Mouse (Mus musculus) heart, adult 2 months (tissue): ENCODE measurements around the gene Cd274. TPM values are rescaled to one million over a fixed set of nuclear protein-coding genes. Genes with fewer than 3 reads are reported as not detected.

ENCODE experiments used
- DNase-seq, 2 experiments: peaks; one replicate each; pipeline ENCODE4 v3.0.0; 2021
- H3K27ac ChIP-seq: fragments of 200-600 bp; 2 replicates; pipeline ENCODE4 v1.8.1; 2022
- H3K27me3 ChIP-seq: fragments of 200-500 bp; 2 replicates; pipeline ENCODE4 v1.6.1; 2012; ENCODE audit warnings: mild to moderate bottlenecking, low read length, inconsistent platforms, mixed read lengths; ENCODE audit not compliant: control insufficient read depth, insufficient read depth
- H3K36me3 ChIP-seq: fragments of 200-500 bp; 2 replicates; pipeline ENCODE4 v1.6.1; 2012; ENCODE audit warnings: low read length, inconsistent platforms; ENCODE audit not compliant: control insufficient read depth, insufficient read depth
- H3K4me1 ChIP-seq: fragments of 200-500 bp; 2 replicates; pipeline ENCODE4 v1.6.1; 2011; ENCODE audit warnings: low read length; ENCODE audit not compliant: control insufficient read depth, insufficient read depth
- H3K4me3 ChIP-seq: fragments of 200-600 bp; 2 replicates; pipeline ENCODE4 v1.8.1; 2022
- H3K79me2 ChIP-seq: fragments of 200-500 bp; replicated peaks from 2 replicates; pipeline ENCODE4 v1.6.1; 2012; ENCODE audit warnings: mild to moderate bottlenecking, inconsistent platforms, low read length, moderate library complexity, mixed read lengths; ENCODE audit not compliant: control insufficient read depth, insufficient read depth
- H3K9ac ChIP-seq: fragments of 200-500 bp; 2 replicates; pipeline ENCODE4 v1.6.1; 2012; ENCODE audit warnings: low read depth, mild to moderate bottlenecking, control low read depth, inconsistent platforms, low read length, mixed read lengths
- CTCF ChIP-seq: fragments of 200-600 bp; IDR thresholded peaks from 2 replicates; pipeline ENCODE4 v1.8.1; 2022; ENCODE audit warnings: antibody characterized with exemption, mild to moderate bottlenecking, moderate library complexity
- EP300 ChIP-seq: fragments of 200-500 bp; IDR thresholded peaks from 2 replicates; pipeline ENCODE4 v1.6.1; 2011; ENCODE audit warnings: low read depth, low read length, control low read depth; ENCODE audit not compliant: insufficient read depth
- POLR2A ChIP-seq: fragments of 200-500 bp; IDR thresholded peaks from 2 replicates; pipeline ENCODE4 v1.6.1; 2011; ENCODE audit warnings: mild to moderate bottlenecking, low read depth, low read length, control low read depth; ENCODE audit not compliant: insufficient read depth
- WGBS: fragments of 180-500 bp; shearing (Covaris S2); methylation state at CpG from one replicate; pipeline ENCODE4 v1.1.7; 2018; 5-methylcytosine and 5-hydroxymethylcytosine counted together
- intact Hi-C: fragments of 180-260 bp; cut with DNase I; formaldehyde crosslinking; loops from one replicate; pipeline ENCODE4 v1.15.1; 2025
- polyA plus RNA-seq: library from polyadenylated mRNA; depleted of rRNA; stranded (reverse); fragments of >200 nt; gene quantifications from 2 replicates; pipeline ENCODE4 v1.2.3, GENCODE M21; 2012
- total RNA-seq, 2 experiments: library from RNA; stranded (reverse); gene quantifications; 2 replicates each; pipeline ENCODE4 v1.2.3; 2021

The Cd274 gene
- total and polyA plus RNA-seq, 3 experiments = 1.8 to 5.4 (median 4.3) TPM

DNA sequence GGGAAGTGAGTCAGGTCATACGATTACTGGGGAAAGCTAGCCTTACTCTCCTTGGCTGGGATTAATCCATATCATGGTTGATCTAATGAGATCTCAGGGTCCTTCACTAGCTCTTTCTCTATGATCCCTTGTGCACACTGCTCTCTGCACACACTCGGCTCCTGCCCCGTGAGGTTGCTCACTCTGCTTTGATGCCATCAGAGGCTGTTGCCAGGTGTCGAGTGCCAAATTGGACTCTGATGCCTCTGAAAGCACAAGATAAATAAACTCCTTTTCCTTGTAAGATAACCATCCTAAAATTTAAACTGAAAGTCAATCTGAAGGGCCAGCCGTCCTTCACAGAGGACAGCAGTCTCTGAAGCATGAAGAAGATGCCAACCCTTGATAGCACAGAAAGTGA is 23.2 kb downstream of the Cd274 start:
- intact Hi-C loops = no loop called here
- Histone ChIP-seq H3K36me3 (no peaks in the 10 kb centered on the region), H3K4me1 (no peaks in the 10 kb centered on the region), H3K4me3 (no peak overlapping the region), H3K9ac (no peak overlapping the region), H3K27me3 (no peaks in the 10 kb centered on the region), H3K79me2 (no peaks in the 10 kb centered on the region), H3K27ac (no peak overlapping the region)
- DNase-seq = no peak
- WGBS = 81% methylated on average over 5 of the region's 5 CpGs
- TF ChIP-seq EP300 = no peak
- no peak for TF ChIP-seq POLR2A
- no peak for TF ChIP-seq CTCF

DNA sequence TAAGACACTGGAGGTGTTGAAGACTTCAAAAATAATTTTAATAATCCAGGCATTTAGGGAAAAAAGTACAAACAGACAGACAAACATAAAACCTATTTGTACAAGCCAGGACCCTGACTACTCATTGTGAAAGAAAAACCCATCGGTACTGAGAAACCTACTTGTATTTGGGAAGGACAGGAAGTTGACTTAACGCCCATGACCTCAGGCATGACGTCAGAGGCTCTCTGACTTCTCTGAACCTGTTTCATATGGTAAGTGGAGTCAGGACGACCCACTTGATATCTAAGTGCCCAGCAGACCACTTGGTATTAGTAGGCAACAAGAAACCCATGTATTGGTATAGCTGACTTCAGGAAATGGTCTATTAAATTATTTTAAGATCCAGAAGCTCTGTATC is 24.0 kb downstream of the Cd274 start:
- 35% methylated on average over 4 of the region's 4 CpGs for WGBS
- TF ChIP-seq EP300 = no peak
- no peak for TF ChIP-seq CTCF
- TF ChIP-seq POLR2A = no peak
- H3K27ac ChIP-seq = no peak overlapping the region

DNA sequence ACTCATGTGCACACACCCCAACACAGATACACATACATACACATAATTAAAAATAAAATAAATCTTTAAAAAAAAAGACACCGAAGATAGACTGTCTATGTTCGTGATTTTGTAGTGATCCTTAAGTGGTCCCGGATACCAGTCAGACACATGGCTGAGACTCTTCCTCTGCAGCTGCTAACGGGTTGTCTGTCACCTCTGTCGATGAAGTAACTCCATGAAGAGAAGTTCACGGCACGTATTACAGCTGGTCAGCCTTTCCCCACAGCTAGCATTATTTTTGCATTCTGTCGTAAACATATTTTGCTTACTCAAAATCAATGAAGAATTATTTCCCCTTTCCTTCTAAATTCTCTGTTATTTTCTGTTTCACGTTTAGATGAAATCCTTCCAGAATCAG is 26.1 kb downstream of the Cd274 start:
- WGBS = 82% methylated on average over 9 of the region's 9 CpGs
- H3K9ac ChIP-seq = no peak overlapping the region
- DNase-seq = no peak
- no peaks in the 10 kb centered on the region for H3K36me3 ChIP-seq
- no peaks in the 10 kb centered on the region for H3K27me3 ChIP-seq
- intact Hi-C loops = no loop called here
- no peaks in the 10 kb centered on the region for H3K4me1 ChIP-seq
- no peak overlapping the region for H3K4me3 ChIP-seq
- no peak overlapping the region for H3K27ac ChIP-seq
- H3K79me2 ChIP-seq = no peaks in the 10 kb centered on the region
- TF ChIP-seq EP300 (no peak), CTCF (no peak), POLR2A (no peak)

More for the DNA sequence above, 24.0 kb downstream of the Cd274 start:
- Histone ChIP-seq H3K79me2 (no peaks in the 10 kb centered on the region), H3K4me3 (no peak overlapping the region), H3K4me1 (no peaks in the 10 kb centered on the region), H3K9ac (no peak overlapping the region), H3K27me3 (no peaks in the 10 kb centered on the region), H3K36me3 (no peaks in the 10 kb centered on the region)
- no peak for DNase-seq
- intact Hi-C loops = no loop called here

DNA sequence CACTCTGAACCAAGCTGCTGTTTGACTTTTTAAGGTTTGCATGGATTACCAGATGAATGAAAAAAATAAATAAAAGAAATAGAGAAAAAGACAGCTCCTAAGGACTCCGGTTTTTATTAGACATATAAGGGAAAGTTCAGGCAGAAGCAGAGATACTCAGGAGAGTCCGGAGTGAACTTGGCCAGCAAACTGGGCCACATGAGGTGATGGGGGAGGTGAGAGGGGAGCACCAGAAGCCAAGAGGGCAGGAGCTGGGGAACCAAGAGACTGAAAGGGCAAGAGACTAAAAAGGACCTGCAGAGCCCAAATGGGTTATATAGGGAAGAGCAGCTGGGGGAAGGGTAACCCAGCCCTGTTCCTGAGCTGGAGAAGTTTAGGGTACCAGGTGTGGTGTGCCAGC is 27.5 kb downstream of the Cd274 start:
- intact Hi-C loops = no loop called here
- Histone ChIP-seq H3K4me3 (no peak overlapping the region), H3K27me3 (no peaks in the 10 kb centered on the region), H3K27ac (no peak overlapping the region), H3K4me1 (no peaks in the 10 kb centered on the region), H3K36me3 (no peaks in the 10 kb centered on the region), H3K79me2 (no peaks in the 10 kb centered on the region), H3K9ac (no peak overlapping the region)
- WGBS = 90% methylated on average over 2 of the region's 2 CpGs
- TF ChIP-seq EP300 = no peak
- TF ChIP-seq POLR2A = no peak
- TF ChIP-seq CTCF = no peak
- no peak for DNase-seq

DNA sequence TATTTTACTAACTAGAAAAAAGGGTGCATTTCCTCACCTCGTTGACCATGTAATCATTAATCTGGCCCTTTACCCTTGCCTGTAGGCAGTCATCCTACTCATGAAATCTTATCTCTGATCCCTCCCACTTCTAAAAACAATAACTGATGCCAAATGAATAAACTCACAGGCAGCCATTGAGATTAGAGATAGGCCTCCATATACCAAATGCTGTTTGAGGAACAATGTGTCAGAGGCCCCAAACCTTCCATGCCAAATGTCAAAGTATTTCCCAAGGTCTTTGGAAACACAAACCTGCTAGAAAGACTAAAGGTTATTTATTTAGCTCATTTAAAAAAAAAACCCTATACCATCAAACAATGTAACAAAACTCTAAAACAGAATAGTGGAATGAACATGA is 29.1 kb downstream of the Cd274 start:
- WGBS = 32% methylated on average over 1 of the region's 1 CpGs
- H3K27me3 ChIP-seq = no peaks in the 10 kb centered on the region
- no peak overlapping the region for H3K9ac ChIP-seq
- TF ChIP-seq POLR2A = no peak
- no peak for TF ChIP-seq EP300
- TF ChIP-seq CTCF = no peak
- no peaks in the 10 kb centered on the region for H3K79me2 ChIP-seq
- no peaks in the 10 kb centered on the region for H3K4me1 ChIP-seq
- no peak overlapping the region for H3K27ac ChIP-seq
- no peak for DNase-seq
- H3K36me3 ChIP-seq = no peaks in the 10 kb centered on the region
- intact Hi-C loops = no loop called here
- no peak overlapping the region for H3K4me3 ChIP-seq

DNA sequence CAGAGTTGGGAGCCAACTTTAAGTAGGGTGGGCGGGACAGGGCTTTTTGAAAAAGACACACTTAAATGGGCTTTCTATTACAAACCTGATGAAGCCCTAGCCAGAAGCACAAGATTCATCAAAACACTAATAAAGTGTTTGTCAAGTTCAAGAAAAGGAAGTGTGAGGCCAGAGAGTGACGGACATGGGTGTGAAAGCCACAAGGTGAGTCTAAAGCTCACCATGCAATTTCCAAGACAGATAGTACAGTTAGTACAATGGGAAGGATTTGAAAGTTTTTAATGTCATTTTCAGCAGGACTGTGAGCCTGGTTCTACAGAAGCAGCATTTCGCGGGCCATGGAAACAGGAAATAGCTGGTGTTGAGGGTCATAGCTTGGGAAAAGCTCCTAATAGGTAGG is 32.5 kb downstream of the Cd274 start:
- Histone ChIP-seq H3K4me3 (no peak overlapping the region), H3K9ac (no peak overlapping the region), H3K27me3 (no peaks in the 10 kb centered on the region), H3K27ac (no peak overlapping the region), H3K36me3 (no peaks in the 10 kb centered on the region), H3K4me1 (no peaks in the 10 kb centered on the region), H3K79me2 (no peaks in the 10 kb centered on the region)
- WGBS = 91% methylated on average over 4 of the region's 4 CpGs
- intact Hi-C loops = no loop called here
- TF ChIP-seq EP300 = no peak
- no peak for TF ChIP-seq POLR2A
- TF ChIP-seq CTCF = no peak
- DNase-seq = no peak
